Mouse (Mus musculus): ENCODE measurements around the gene Irf2bp2. TPM values are rescaled to one million over a fixed set of nuclear protein-coding genes. Genes with fewer than 3 reads are reported as not detected.

Irf2bp2 gene
- polyA plus RNA-seq, 1 experiment = 42.0 TPM

- TF ChIP-seq CTCF (IDR thresholded peaks at IDR 0.05; ENCODE audit: borderline replicate concordance, insufficient read depth, low read depth, low read length) = no peak
- TF ChIP-seq POLR2A (IDR thresholded peaks at IDR 0.05; ENCODE audit: borderline replicate concordance, insufficient read depth, low read length) = no peak
- H3K27ac ChIP-seq (ENCODE audit: insufficient read depth, low read length) = peak overlapping the region; percentile 87
- H3K4me3 ChIP-seq (replicated peaks; ENCODE audit: insufficient read depth, low read depth, low read length) = peak overlapping the region; percentile 32
- no peaks in the 10 kb centered on the region for H3K27me3 ChIP-seq (ENCODE audit: control insufficient read depth, insufficient read depth, low read length)
- DNase-seq = peak; percentile 49 to 55
- H3K4me1 ChIP-seq (ENCODE audit: control insufficient read depth, insufficient read depth, low read length) = peaks cover 22% of the 10 kb centered on the region
- 24% methylated on average over 9 of the region's 9 CpGs for WGBS
Measured at GRCm38 (mm10) chr8:126585561-126586031, 8.2 kb downstream of the Irf2bp2 start.

GRCm38 (mm10) chr8:126584844-126585231, 8.9 kb downstream of the Irf2bp2 start:
- WGBS = 22% methylated on average over 5 of the region's 5 CpGs
- Histone ChIP-seq H3K4me1 (ENCODE audit: control insufficient read depth, insufficient read depth, low read length) (peaks cover 22% of the 10 kb centered on the region), H3K27me3 (ENCODE audit: control insufficient read depth, insufficient read depth, low read length) (no peaks in the 10 kb centered on the region), H3K4me3 (replicated peaks; ENCODE audit: insufficient read depth, low read depth, low read length) (peak overlapping the region; percentile 49), H3K27ac (ENCODE audit: insufficient read depth, low read length) (peak overlapping the region; percentile 88)
- no peak for TF ChIP-seq POLR2A (IDR thresholded peaks at IDR 0.05; ENCODE audit: borderline replicate concordance, insufficient read depth, low read length)
- TF ChIP-seq CTCF (IDR thresholded peaks at IDR 0.05; ENCODE audit: borderline replicate concordance, insufficient read depth, low read depth, low read length) = no peak
- DNase-seq = no peak

GRCm38 (mm10) chr8:126583971-126584843, 9.6 kb downstream of the Irf2bp2 start:
- TF ChIP-seq CTCF (IDR thresholded peaks at IDR 0.05; ENCODE audit: borderline replicate concordance, insufficient read depth, low read depth, low read length) (0 out of 2 replicates have a peak, but pooled peaks have one; percentile 16), POLR2A (IDR thresholded peaks at IDR 0.05; ENCODE audit: borderline replicate concordance, insufficient read depth, low read length) (no peak)
- DNase-seq = peak; percentile 78 to 80
- H3K4me1 ChIP-seq (ENCODE audit: control insufficient read depth, insufficient read depth, low read length) = peaks cover 22% of the 10 kb centered on the region
- under 1% methylated on average over 68 of the region's 68 CpGs for WGBS
- peak overlapping the region; percentile 88 for H3K27ac ChIP-seq (ENCODE audit: insufficient read depth, low read length)
- H3K27me3 ChIP-seq (ENCODE audit: control insufficient read depth, insufficient read depth, low read length) = no peaks in the 10 kb centered on the region
- peak overlapping the region; percentile 49 for H3K4me3 ChIP-seq (replicated peaks; ENCODE audit: insufficient read depth, low read depth, low read length)

GRCm38 (mm10) chr8:126583534-126583933, 10.3 kb downstream of the Irf2bp2 start:
- Histone ChIP-seq H3K4me3 (replicated peaks; ENCODE audit: insufficient read depth, low read depth, low read length) (peak overlapping the region; percentile 49), H3K27ac (ENCODE audit: insufficient read depth, low read length) (peak overlapping the region; percentile 71), H3K4me1 (ENCODE audit: control insufficient read depth, insufficient read depth, low read length) (peaks cover 22% of the 10 kb centered on the region), H3K27me3 (ENCODE audit: control insufficient read depth, insufficient read depth, low read length) (no peaks in the 10 kb centered on the region)
- WGBS = 3% methylated on average over 13 of the region's 13 CpGs
- TF ChIP-seq POLR2A (IDR thresholded peaks at IDR 0.05; ENCODE audit: borderline replicate concordance, insufficient read depth, low read length) (no peak), CTCF (IDR thresholded peaks at IDR 0.05; ENCODE audit: borderline replicate concordance, insufficient read depth, low read depth, low read length) (no peak)
- peak; percentile 55 to 62 for DNase-seq

GRCm38 (mm10) chr8:126583018-126583417, 10.8 kb downstream of the Irf2bp2 start:
- H3K27ac ChIP-seq (ENCODE audit: insufficient read depth, low read length) = peak overlapping the region; percentile 19; the same call in 1 of the 2 replicates
- WGBS = 36% methylated on average over 2 of the region's 2 CpGs
- TF ChIP-seq POLR2A (IDR thresholded peaks at IDR 0.05; ENCODE audit: borderline replicate concordance, insufficient read depth, low read length) (no peak), CTCF (IDR thresholded peaks at IDR 0.05; ENCODE audit: borderline replicate concordance, insufficient read depth, low read depth, low read length) (no peak)
- peaks cover 22% of the 10 kb centered on the region for H3K4me1 ChIP-seq (ENCODE audit: control insufficient read depth, insufficient read depth, low read length)
- H3K4me3 ChIP-seq (replicated peaks; ENCODE audit: insufficient read depth, low read depth, low read length) = peak overlapping the region; percentile 3
- DNase-seq = peak in 1 of 2 experiments; percentile 30
- no peaks in the 10 kb centered on the region for H3K27me3 ChIP-seq (ENCODE audit: control insufficient read depth, insufficient read depth, low read length)

DNA sequence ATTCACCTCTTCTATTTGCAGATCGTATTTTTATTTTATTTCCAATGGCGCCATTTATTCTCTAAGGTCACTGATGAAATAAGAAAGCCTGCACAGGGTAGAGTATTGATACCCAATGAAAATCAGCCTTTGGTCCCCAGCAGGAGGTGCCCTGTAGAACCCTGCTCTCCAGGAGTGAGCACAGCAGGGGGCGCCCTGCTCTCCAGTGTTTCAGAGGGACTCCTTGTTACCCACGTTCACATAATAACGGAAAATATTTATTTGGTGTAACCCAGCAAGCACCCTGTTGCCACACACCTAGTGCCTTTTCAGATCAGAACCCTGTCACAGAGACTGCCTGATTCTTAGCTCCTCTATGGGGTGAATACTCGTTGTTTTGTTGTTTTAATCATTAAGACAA, 11.3 kb downstream of the Irf2bp2 start:
- H3K27ac ChIP-seq (ENCODE audit: insufficient read depth, low read length) = no peak overlapping the region
- no peak overlapping the region for H3K4me3 ChIP-seq (replicated peaks; ENCODE audit: insufficient read depth, low read depth, low read length)
- 61% methylated on average over 6 of the region's 6 CpGs for WGBS
- no peak for TF ChIP-seq POLR2A (IDR thresholded peaks at IDR 0.05; ENCODE audit: borderline replicate concordance, insufficient read depth, low read length)
- TF ChIP-seq CTCF (IDR thresholded peaks at IDR 0.05; ENCODE audit: borderline replicate concordance, insufficient read depth, low read depth, low read length) = peak; percentile 22; the same call in 1 of the 2 replicates
- H3K4me1 ChIP-seq (ENCODE audit: control insufficient read depth, insufficient read depth, low read length) = peaks cover 22% of the 10 kb centered on the region
- no peaks in the 10 kb centered on the region for H3K27me3 ChIP-seq (ENCODE audit: control insufficient read depth, insufficient read depth, low read length)
- DNase-seq = peak; percentile 47 to 53

- 96% methylated on average over 6 of the region's 6 CpGs for WGBS
- TF ChIP-seq POLR2A (IDR thresholded peaks at IDR 0.05; ENCODE audit: borderline replicate concordance, insufficient read depth, low read length) = no peak
- no peak for TF ChIP-seq CTCF (IDR thresholded peaks at IDR 0.05; ENCODE audit: borderline replicate concordance, insufficient read depth, low read depth, low read length)
Measured at GRCm38 (mm10) chr8:126581662-126582061, 12.1 kb downstream of the Irf2bp2 start.

More at GRCm38 (mm10) chr8:126581662-126582061, 12.1 kb downstream of the Irf2bp2 start:
- no peak for DNase-seq
- Histone ChIP-seq H3K27me3 (ENCODE audit: control insufficient read depth, insufficient read depth, low read length) (no peaks in the 10 kb centered on the region), H3K4me1 (ENCODE audit: control insufficient read depth, insufficient read depth, low read length) (peaks cover 17% of the 10 kb centered on the region), H3K27ac (ENCODE audit: insufficient read depth, low read length) (no peak overlapping the region), H3K4me3 (replicated peaks; ENCODE audit: insufficient read depth, low read depth, low read length) (no peak overlapping the region)
